Mouse (Mus musculus) spleen, adult 2 months (tissue): ENCODE data around the gene Thbs3.

Experiments
- CTCF ChIP-seq: fragments of 200-500 bp; IDR thresholded peaks from 2 replicates; pipeline ENCODE4 v1.5.1; 2011; ENCODE audit warnings: mild to moderate bottlenecking, inconsistent platforms; ENCODE audit not compliant: insufficient read depth, insufficient read length, insufficient replicate concordance; ENCODE audit errors: extremely low read depth
- POLR2A ChIP-seq: fragments of 200-500 bp; IDR thresholded peaks from 2 replicates; pipeline ENCODE4 v1.6.1; 2011; ENCODE audit warnings: low read depth, low read length, inconsistent platforms

DNA sequence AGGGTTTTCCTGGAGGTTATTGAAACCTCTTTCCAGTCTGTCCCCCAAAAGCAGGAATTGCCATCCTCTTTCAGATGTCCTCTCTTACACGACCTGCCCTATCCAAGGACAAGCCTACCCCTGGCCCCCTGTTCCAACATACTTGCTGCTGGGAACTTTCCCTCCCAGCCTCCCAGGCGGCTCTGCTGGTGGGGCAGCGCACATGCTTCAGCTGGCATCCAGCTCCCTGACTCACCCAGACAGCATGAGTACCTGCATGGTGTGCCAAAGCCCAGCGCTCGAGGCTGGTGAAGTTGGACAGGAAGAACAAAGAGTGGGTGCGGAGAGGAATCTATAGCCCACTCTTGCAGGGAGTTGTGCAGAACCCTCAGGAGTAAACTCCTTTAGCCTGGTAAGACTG is 55.9 kb downstream of the Thbs3 start:
- TF ChIP-seq POLR2A (no peak), CTCF (no peak)
